Comparison of ENCODE assay signal across 12 mouse cellular contexts in genomic region chr1:132144223-132144622, GRCm38 (mm10). TPM values are rescaled to one million over a fixed set of nuclear protein-coding genes. Genes with fewer than 3 reads are reported as not detected.
DNase-seq lines count a peak whose midpoint lies in the region; ATAC-seq lines count a peak whose summit lies in the region.
"Had no signal": no experiment of that assay in that cellular context is flagged by ENCODE, and none has a peak within 500 bp of the region (broad histone marks: within the 10 kb centered on the region; RNA-seq: fewer than 3 reads in every experiment).

No protein-coding gene starts in this region.

- WGBS in embryonic facial prominence, embryonic 14.5 days, result 40% methylated on average over 2 of the region's 2 CpGs
- 7% methylated on average over 2 of the region's 2 CpGs for WGBS in hindbrain, embryonic 16.5 days
- WGBS in midbrain, embryonic 16.5 days, result 7% methylated on average over 2 of the region's 2 CpGs
- 20% methylated on average over 2 of the region's 2 CpGs for WGBS in intestine, embryonic 16.5 days
- WGBS in liver, embryonic 11.5 days, result 41% methylated on average over 2 of the region's 2 CpGs

- H3K27me3 ChIP-seq in embryonic facial prominence, embryonic 14.5 days (replicated peaks; ENCODE audit: control insufficient read depth, insufficient read depth, low read length), result 0 out of 2 replicates have a peak, but pooled peaks cover 2% of the 10 kb centered on the region
- H3K27me3 ChIP-seq in hindbrain, embryonic 16.5 days (replicated peaks; ENCODE audit: control insufficient read depth, insufficient read depth, low read length), result peaks cover 3% of the 10 kb centered on the region; the same call in 1 of the 2 replicates
- no peaks in the 10 kb centered on the region for H3K27me3 ChIP-seq in midbrain, embryonic 16.5 days (ENCODE audit: control insufficient read depth, insufficient read depth, low read depth, low read length)
- H3K27me3 ChIP-seq in intestine, embryonic 16.5 days (replicated peaks; ENCODE audit: control insufficient read depth, insufficient read depth, low read length), result no peaks in the 10 kb centered on the region
- peaks cover 8% of the 10 kb centered on the region for H3K27me3 ChIP-seq in liver, embryonic 11.5 days (replicated peaks; ENCODE audit: control insufficient read depth, insufficient read depth, low read length)

- peak; percentile 31; the same call in 1 of the 2 replicates for ATAC-seq in embryonic facial prominence, embryonic 14.5 days (ENCODE audit: low read depth)
- ATAC-seq in hindbrain, embryonic 16.5 days, result peak; percentile 86
- ATAC-seq in midbrain, embryonic 16.5 days, result peak; percentile 91
- no peak for ATAC-seq in intestine, embryonic 16.5 days
- no peak for ATAC-seq in liver, embryonic 11.5 days (replicated peaks; ENCODE audit: low FRiP score)
- ATAC-seq: inflammation-experienced regulatory T-cells, adult 6 months had no signal

- no peaks in the 10 kb centered on the region for H3K4me1 ChIP-seq in embryonic facial prominence, embryonic 14.5 days (ENCODE audit: control insufficient read depth, insufficient read depth, low read length)
- H3K4me1 ChIP-seq in hindbrain, embryonic 16.5 days (ENCODE audit: control insufficient read depth, insufficient read depth, low read depth, low read length), result peaks cover 11% of the 10 kb centered on the region
- peaks cover 23% of the 10 kb centered on the region for H3K4me1 ChIP-seq in midbrain, embryonic 16.5 days (ENCODE audit: control insufficient read depth, insufficient read depth, low read length)
- H3K4me1 ChIP-seq in intestine, embryonic 16.5 days (ENCODE audit: control insufficient read depth, insufficient read depth, low read length), result 0 out of 2 replicates have a peak, but pooled peaks cover 5% of the 10 kb centered on the region
- peaks cover 6% of the 10 kb centered on the region; the same call in 1 of the 2 replicates for H3K4me1 ChIP-seq in liver, embryonic 11.5 days (replicated peaks; ENCODE audit: control insufficient read depth, insufficient read depth, low read length)

- H3K27ac ChIP-seq in embryonic facial prominence, embryonic 14.5 days (replicated peaks; ENCODE audit: low read depth, low read length), result no peak overlapping the region
- H3K27ac ChIP-seq in hindbrain, embryonic 16.5 days (ENCODE audit: low read depth, low read length), result 0 out of 2 replicates have a peak overlapping the region, but pooled peaks have one; percentile 34
- peak overlapping the region; percentile 73 for H3K27ac ChIP-seq in midbrain, embryonic 16.5 days (ENCODE audit: low read length)
- no peak overlapping the region for H3K27ac ChIP-seq in intestine, embryonic 16.5 days (ENCODE audit: low read length)
- no peak overlapping the region for H3K27ac ChIP-seq in liver, embryonic 11.5 days (ENCODE audit: low read depth, low read length)

- no peak overlapping the region for H3K9ac ChIP-seq in embryonic facial prominence, embryonic 14.5 days (ENCODE audit: low read depth, low read length)
- no peak overlapping the region for H3K9ac ChIP-seq in hindbrain, embryonic 16.5 days (ENCODE audit: low read depth, low read length)
- no peak overlapping the region for H3K9ac ChIP-seq in midbrain, embryonic 16.5 days (ENCODE audit: low read depth, low read length)
- H3K9ac ChIP-seq in intestine, embryonic 16.5 days (ENCODE audit: low read depth, low read length), result no peak overlapping the region
- H3K9ac ChIP-seq in liver, embryonic 11.5 days (ENCODE audit: low read depth, low read length), result no peak overlapping the region

- H3K9me3 ChIP-seq in embryonic facial prominence, embryonic 14.5 days (ENCODE audit: control insufficient read depth, low read length), result no peaks in the 10 kb centered on the region
- no peaks in the 10 kb centered on the region for H3K9me3 ChIP-seq in hindbrain, embryonic 16.5 days (ENCODE audit: control insufficient read depth, low read length)
- H3K9me3 ChIP-seq in midbrain, embryonic 16.5 days (replicated peaks; ENCODE audit: control insufficient read depth, low read length, poor library complexity, severe bottlenecking), result no peaks in the 10 kb centered on the region
- H3K9me3 ChIP-seq in intestine, embryonic 16.5 days (ENCODE audit: control insufficient read depth, low read length), result no peaks in the 10 kb centered on the region
- no peaks in the 10 kb centered on the region for H3K9me3 ChIP-seq in liver, embryonic 11.5 days (ENCODE audit: control insufficient read depth, low read length)

- no peak overlapping the region for H3K4me3 ChIP-seq in embryonic facial prominence, embryonic 14.5 days (ENCODE audit: low read depth, low read length)
- H3K4me3 ChIP-seq in hindbrain, embryonic 16.5 days (ENCODE audit: low read length), result no peak overlapping the region
- no peak overlapping the region for H3K4me3 ChIP-seq in midbrain, embryonic 16.5 days (ENCODE audit: low read depth, low read length)
- H3K4me3 ChIP-seq in intestine, embryonic 16.5 days (ENCODE audit: low read length), result no peak overlapping the region
- no peak overlapping the region for H3K4me3 ChIP-seq in liver, embryonic 11.5 days (ENCODE audit: low read depth, low read length)

- no peak overlapping the region for H3K4me2 ChIP-seq in embryonic facial prominence, embryonic 14.5 days (ENCODE audit: low read depth, low read length)
- no peak overlapping the region; the same call in 1 of the 2 replicates for H3K4me2 ChIP-seq in hindbrain, embryonic 16.5 days (ENCODE audit: low read length)
- H3K4me2 ChIP-seq in midbrain, embryonic 16.5 days (ENCODE audit: low read length), result peak overlapping the region; percentile 7; the same call in 1 of the 2 replicates
- H3K4me2 ChIP-seq in intestine, embryonic 16.5 days (ENCODE audit: low read depth, low read length), result no peak overlapping the region
- no peak overlapping the region for H3K4me2 ChIP-seq in liver, embryonic 11.5 days

- peak; percentile 67 for DNase-seq in MN1 (ENCODE audit: low spot score)
- no peak for DNase-seq in embryonic facial prominence, embryonic 14.5 days (ENCODE audit: low spot score)
- DNase-seq in liver, embryonic 11.5 days (ENCODE audit: low spot score), result no peak
- no peak for DNase-seq in adrenal gland, postnatal 10 days
- no peak for DNase-seq in ovary, postnatal 36 days (ENCODE audit: low spot score)
- DNase-seq: gastrocnemius, postnatal 36 days had no signal

- no peaks in the 10 kb centered on the region for H3K36me3 ChIP-seq in embryonic facial prominence, embryonic 14.5 days (ENCODE audit: control insufficient read depth, insufficient read depth, low read length)
- no peaks in the 10 kb centered on the region for H3K36me3 ChIP-seq in hindbrain, embryonic 16.5 days (ENCODE audit: control insufficient read depth, insufficient read depth, low read length)
- H3K36me3 ChIP-seq in midbrain, embryonic 16.5 days (ENCODE audit: control insufficient read depth, insufficient read depth, low read length), result no peaks in the 10 kb centered on the region
- H3K36me3 ChIP-seq in intestine, embryonic 16.5 days (ENCODE audit: control insufficient read depth, insufficient read depth, low read length), result no peaks in the 10 kb centered on the region
- H3K36me3 ChIP-seq in liver, embryonic 11.5 days (ENCODE audit: control insufficient read depth, insufficient read depth, low read length), result no peaks in the 10 kb centered on the region

RNA-seq across cellular contexts. Expression of gene Cdk18, which starts 4.7 kb away (rescaled TPM):
- polyA plus RNA-seq in embryonic facial prominence, embryonic 14.5 days (2014; fragmentation: Nextera tagmentation; extraction: Ambion mirVana), result 2.2 and 2.5 TPM in 2 replicates
- polyA plus RNA-seq in hindbrain, embryonic 16.5 days (2015; fragmentation: Nextera tagmentation; extraction: Ambion mirVana), result 1.1 and 1.5 TPM in 2 replicates
- polyA plus RNA-seq in midbrain, embryonic 16.5 days (2015; fragmentation: Nextera tagmentation; extraction: Ambion mirVana), result 1.7 and 2.4 TPM in 2 replicates
- polyA plus RNA-seq in intestine, embryonic 16.5 days (2015; fragmentation: Nextera tagmentation; extraction: Ambion mirVana), result 16.9 and 20.2 TPM in 2 replicates
- polyA plus RNA-seq in liver, embryonic 11.5 days (2014; fragmentation: Nextera tagmentation; extraction: Ambion mirVana), result 4.1 and 4.4 TPM in 2 replicates
- total RNA-seq in adrenal gland, postnatal 10 days (2021), result 10 to 100 TPM; 14.6 TPM
- total RNA-seq: neutrophil, adult 5-6 weeks had no signal
- polyA plus RNA-seq: inflammation-experienced regulatory T-cells, adult 6 months had no signal

RNA-seq across cellular contexts. Expression of gene Lemd1, which starts 47.0 kb away (rescaled TPM):
- 0.46 and 2.0 TPM in 2 replicates for polyA plus RNA-seq in embryonic facial prominence, embryonic 14.5 days (2014; fragmentation: Nextera tagmentation; extraction: Ambion mirVana)
- 11.4 and 14.0 TPM in 2 replicates for polyA plus RNA-seq in hindbrain, embryonic 16.5 days (2015; fragmentation: Nextera tagmentation; extraction: Ambion mirVana)
- polyA plus RNA-seq in midbrain, embryonic 16.5 days (2015; fragmentation: Nextera tagmentation; extraction: Ambion mirVana), result 16.2 and 18.0 TPM in 2 replicates
- not detected in 2 replicates for polyA plus RNA-seq in intestine, embryonic 16.5 days (2015; fragmentation: Nextera tagmentation; extraction: Ambion mirVana)
- polyA plus RNA-seq in liver, embryonic 11.5 days (2014; fragmentation: Nextera tagmentation; extraction: Ambion mirVana), result 0.27 TPM in 1 of 2 replicates, not detected in the other
- under 1 TPM; 0.27 to 0.36 TPM for total RNA-seq in adrenal gland, postnatal 10 days (2021)
- total RNA-seq: gastrocnemius, postnatal 36 days; liver, adult 2 months; neutrophil, adult 5-6 weeks had no signal
- polyA plus RNA-seq: inflammation-experienced regulatory T-cells, adult 6 months; liver, adult 2 months had no signal

RNA-seq across cellular contexts. Expression of gene AC124108.1, which starts 47.0 kb away (rescaled TPM):
- 0.34 and 0.71 TPM in 2 replicates for polyA plus RNA-seq in embryonic facial prominence, embryonic 14.5 days (2014; fragmentation: Nextera tagmentation; extraction: Ambion mirVana)
- polyA plus RNA-seq in hindbrain, embryonic 16.5 days (2015; fragmentation: Nextera tagmentation; extraction: Ambion mirVana), result 1.8 and 2.3 TPM in 2 replicates
- polyA plus RNA-seq in midbrain, embryonic 16.5 days (2015; fragmentation: Nextera tagmentation; extraction: Ambion mirVana), result 2.8 and 4.0 TPM in 2 replicates
- polyA plus RNA-seq in intestine, embryonic 16.5 days (2015; fragmentation: Nextera tagmentation; extraction: Ambion mirVana), result 0.04 and 0.07 TPM in 2 replicates
- polyA plus RNA-seq in liver, embryonic 11.5 days (2014; fragmentation: Nextera tagmentation; extraction: Ambion mirVana), result 0.04 and 0.08 TPM in 2 replicates
- total RNA-seq in adrenal gland, postnatal 10 days (2021), result under 1 TPM in 1 of 2 experiments, not detected in 1; 0.15 TPM
- total RNA-seq: gastrocnemius, postnatal 36 days; liver, adult 2 months; neutrophil, adult 5-6 weeks had no signal
- polyA plus RNA-seq: inflammation-experienced regulatory T-cells, adult 6 months; liver, adult 2 months had no signal

Comparison
In these comparisons a context has a peak if more than half of its experiments do, and no peak if none do; other contexts are left out.
1. ATAC-seq: peak in embryonic facial prominence, embryonic 14.5 days (single experiment), hindbrain, embryonic 16.5 days (single experiment) and midbrain, embryonic 16.5 days (single experiment); none in intestine, embryonic 16.5 days (single experiment) and liver, embryonic 11.5 days (single experiment).
2. H3K27ac ChIP-seq: peak in hindbrain, embryonic 16.5 days (single experiment) and midbrain, embryonic 16.5 days (single experiment); none in embryonic facial prominence, embryonic 14.5 days (single experiment), intestine, embryonic 16.5 days (single experiment) and liver, embryonic 11.5 days (single experiment).